Mouse (Mus musculus) layer of hippocampus, adult 8-10 months (tissue): Measurements from ENCODE around the gene P4ha3. TPM values are rescaled to one million over a fixed set of nuclear protein-coding genes. Genes with fewer than 3 reads are reported as not detected.

Experiments
- total RNA-seq, 4 experiments: library from RNA; stranded (reverse); gene quantifications; 2 replicates each; pipeline ENCODE4 v1.2.4; 2022

The P4ha3 gene
- total RNA-seq, 4 experiments from 2014 or later: 4.7 to 16.0 (median 9.0) TPM

Other genes with a start within 250 kb of the P4ha3 start
- gene Pold3, start 164.0 kb upstream of the P4ha3 start, total RNA-seq: 10 to 100 TPM; 33.8 to 35.1 (median 34.8) TPM
- 1 to 10 TPM; 3.3 to 5.2 (median 3.9) TPM for gene Lipt2, start 126.2 kb upstream of the P4ha3 start, total RNA-seq
- gene Kcne3, start 109.0 kb upstream of the P4ha3 start, total RNA-seq: 1 to 10 TPM in 1 of 4 experiments, under 1 TPM in 1, not detected in 2; 0.45 to 1.3 TPM
- 100 to 1,000 TPM; 224 to 279 (median 240) TPM for gene Pgm2l1, start 58.1 kb upstream of the P4ha3 start, total RNA-seq
- 10 to 100 TPM; 19.8 to 27.6 (median 24.5) TPM for gene C2cd3, start 86.7 kb downstream of the P4ha3 start, total RNA-seq
- gene Ppme1, start 86.8 kb downstream of the P4ha3 start, total RNA-seq: 100 to 1,000 TPM; 136 to 154 (median 142) TPM
- 1 to 10 TPM; 2.1 to 2.9 (median 2.2) TPM for gene Ucp3, start 187.5 kb downstream of the P4ha3 start, total RNA-seq
- 100 to 1,000 TPM in 2 of 4 experiments, 10 to 100 TPM in 2; 40.3 to 175 (median 106) TPM for gene Ucp2, start 207.8 kb downstream of the P4ha3 start, total RNA-seq
- gene Dnajb13, start 229.4 kb downstream of the P4ha3 start, total RNA-seq: under 1 TPM in 3 of 4 experiments, not detected in 1; 0.38 to 0.98 (median 0.41) TPM